Mouse (Mus musculus) liver, adult 2 months (tissue): Measurements from ENCODE around the gene Nr2f6. TPM values are rescaled to one million over a fixed set of nuclear protein-coding genes. Genes with fewer than 3 reads are reported as not detected.
A peak's percentile ranks its signal among the peaks of the same experiment; 100 is the strongest.

Source experiments
- DNase-seq: peaks from one replicate; pipeline ENCODE4 v3.0.0-alpha.2; 2011; ENCODE audit warnings: low read depth, low spot score; ENCODE audit errors: extremely low read depth
- H3K27ac ChIP-seq: fragments of 200-500 bp; replicated peaks from 2 replicates; pipeline ENCODE4 v1.5.1; 2012; ENCODE audit warnings: low read depth, mild to moderate bottlenecking, control low read depth, inconsistent platforms, low read length; ENCODE audit not compliant: insufficient read depth
- H3K27me3 ChIP-seq: fragments of 200-500 bp; 2 replicates; pipeline ENCODE4 v1.6.1; 2012; ENCODE audit warnings: mild to moderate bottlenecking, moderate library complexity, low read length, inconsistent platforms; ENCODE audit not compliant: control insufficient read depth, insufficient read depth
- H3K36me3 ChIP-seq: fragments of 200-500 bp; 2 replicates; pipeline ENCODE4 v1.6.1; 2012; ENCODE audit warnings: low read length, inconsistent platforms; ENCODE audit not compliant: control insufficient read depth, insufficient read depth
- H3K4me1 ChIP-seq: fragments of 200-500 bp; 2 replicates; pipeline ENCODE4 v1.6.1; 2011; ENCODE audit warnings: low read length; ENCODE audit not compliant: control insufficient read depth, insufficient read depth
- H3K4me3 ChIP-seq: fragments of 200-500 bp; 2 replicates; pipeline ENCODE4 v1.5.1; 2011; ENCODE audit warnings: low read depth, mild to moderate bottlenecking, control low read depth, low read length, moderate library complexity; ENCODE audit not compliant: insufficient read depth
- H3K79me2 ChIP-seq: fragments of 200-500 bp; 2 replicates; pipeline ENCODE4 v1.6.1; 2012; ENCODE audit warnings: inconsistent platforms, mild to moderate bottlenecking, low read length, moderate library complexity; ENCODE audit not compliant: control insufficient read depth, insufficient read depth
- H3K9ac ChIP-seq: fragments of 200-500 bp; 2 replicates; pipeline ENCODE4 v1.6.1; 2012; ENCODE audit warnings: low read depth, mild to moderate bottlenecking, control low read depth, inconsistent platforms, low read length
- CTCF ChIP-seq: fragments of 200-500 bp; IDR thresholded peaks from 2 replicates; pipeline ENCODE4 v1.5.1; 2011; ENCODE audit warnings: low read depth, low read length, control low read depth
- POLR2A ChIP-seq: fragments of 200-500 bp; IDR thresholded peaks from 2 replicates; pipeline ENCODE4 v1.6.1; 2011; ENCODE audit warnings: low read length, control low read depth; ENCODE audit not compliant: insufficient read depth; ENCODE audit errors: extremely low read depth
- WGBS: fragments of 180-500 bp; shearing (Covaris S2); methylation state at CpG from one replicate; pipeline ENCODE4 v1.1.7; 2018; 5-methylcytosine and 5-hydroxymethylcytosine counted together
- polyA plus RNA-seq: library from polyadenylated mRNA; depleted of rRNA; stranded (reverse); fragments of >200 nt; gene quantifications from 2 replicates; pipeline ENCODE4 v1.2.3, GENCODE M21; 2012
- total RNA-seq: library from RNA; depleted of rRNA; stranded (reverse); fragments of >200 nt; gene quantifications from 2 replicates; pipeline ENCODE4 v1.2.3, GENCODE M21; 2014

The Nr2f6 gene
- total and polyA plus RNA-seq, 2 experiments, result 73.9 to 319 TPM

- Histone ChIP-seq H3K79me2 (peaks cover 3% of the 10 kb centered on the region; the same call in 1 of the 2 replicates), H3K27me3 (no peaks in the 10 kb centered on the region), H3K4me1 (peaks cover 18% of the 10 kb centered on the region), H3K27ac (no peak overlapping the region), H3K4me3 (no peak overlapping the region), H3K36me3 (peaks cover 2% of the 10 kb centered on the region; the same call in 1 of the 2 replicates), H3K9ac (no peak overlapping the region)
- no peak for DNase-seq
- WGBS, result 98% methylated on average over 9 of the region's 9 CpGs
- TF ChIP-seq CTCF (no peak), POLR2A (no peak)
Observed at GRCm38 (mm10) chr8:71402446-71402964, 20.7 kb upstream of the Nr2f6 start.

GRCm38 (mm10) chr8:71401454-71401853 is 19.7 kb upstream of the Nr2f6 start:
- H3K9ac ChIP-seq, result no peak overlapping the region
- no peak overlapping the region for H3K4me3 ChIP-seq
- no peak for DNase-seq
- no peaks in the 10 kb centered on the region for H3K27me3 ChIP-seq
- TF ChIP-seq CTCF (no peak), POLR2A (no peak)
- peaks cover 2% of the 10 kb centered on the region; the same call in 1 of the 2 replicates for H3K36me3 ChIP-seq
- H3K27ac ChIP-seq, result no peak overlapping the region
- peaks cover 21% of the 10 kb centered on the region for H3K4me1 ChIP-seq
- H3K79me2 ChIP-seq, result peaks cover 10% of the 10 kb centered on the region; the same call in 1 of the 2 replicates

- Histone ChIP-seq H3K4me1 (peaks cover 18% of the 10 kb centered on the region), H3K79me2 (peaks cover 10% of the 10 kb centered on the region; the same call in 1 of the 2 replicates), H3K4me3 (no peak overlapping the region), H3K36me3 (peaks cover 2% of the 10 kb centered on the region; the same call in 1 of the 2 replicates), H3K27me3 (no peaks in the 10 kb centered on the region), H3K9ac (no peak overlapping the region), H3K27ac (no peak overlapping the region)
- WGBS, result 99% methylated on average over 2 of the region's 2 CpGs
- TF ChIP-seq POLR2A, result no peak
- no peak for TF ChIP-seq CTCF
- no peak for DNase-seq
Observed at GRCm38 (mm10) chr8:71400826-71401225, 19.1 kb upstream of the Nr2f6 start.

- TF ChIP-seq POLR2A, result no peak
- TF ChIP-seq CTCF, result no peak
- no peak for DNase-seq
- peaks cover 10% of the 10 kb centered on the region; the same call in 1 of the 2 replicates for H3K79me2 ChIP-seq
- 86% methylated on average over 12 of the region's 12 CpGs for WGBS
- no peak overlapping the region for H3K9ac ChIP-seq
- no peak overlapping the region for H3K4me3 ChIP-seq
- H3K27ac ChIP-seq, result no peak overlapping the region
- no peaks in the 10 kb centered on the region for H3K27me3 ChIP-seq
- peaks cover 12% of the 10 kb centered on the region for H3K4me1 ChIP-seq
- peaks cover 2% of the 10 kb centered on the region; the same call in 1 of the 2 replicates for H3K36me3 ChIP-seq
Observed at GRCm38 (mm10) chr8:71397701-71398100, 15.9 kb upstream of the Nr2f6 start.

GRCm38 (mm10) chr8:71396639-71397305 is 15.0 kb upstream of the Nr2f6 start, which contains the start of gene Babam1:
Gene Babam1 (plus strand): TSS chr8:71396861.
- no peak for TF ChIP-seq CTCF
- peak; percentile 15; the same call in 1 of the 2 replicates for TF ChIP-seq POLR2A
- H3K4me1 ChIP-seq, result peaks cover 12% of the 10 kb centered on the region
- under 1% methylated on average over 34 of the region's 34 CpGs for WGBS
- H3K27ac ChIP-seq, result peak within 1 kb of the TSS; percentile 72
- peak within 1 kb of the TSS; percentile 79 for H3K9ac ChIP-seq
- H3K36me3 ChIP-seq, result peaks cover 2% of the 10 kb centered on the region; the same call in 1 of the 2 replicates
- H3K27me3 ChIP-seq, result no peaks in the 10 kb centered on the region
- H3K79me2 ChIP-seq, result peaks cover 10% of the 10 kb centered on the region; the same call in 1 of the 2 replicates
- DNase-seq, result peak; percentile 100
- H3K4me3 ChIP-seq, result peak within 1 kb of the TSS; percentile 83
